Mouse (Mus musculus): ENCODE measurements at regions not wholly inside any gene's neighbourhood (a gene's known extent, or its start where the extent isn't known, plus 50 kb on each side); places are given as distances from the start of the nearest gene placed in this dataset.

DNA sequence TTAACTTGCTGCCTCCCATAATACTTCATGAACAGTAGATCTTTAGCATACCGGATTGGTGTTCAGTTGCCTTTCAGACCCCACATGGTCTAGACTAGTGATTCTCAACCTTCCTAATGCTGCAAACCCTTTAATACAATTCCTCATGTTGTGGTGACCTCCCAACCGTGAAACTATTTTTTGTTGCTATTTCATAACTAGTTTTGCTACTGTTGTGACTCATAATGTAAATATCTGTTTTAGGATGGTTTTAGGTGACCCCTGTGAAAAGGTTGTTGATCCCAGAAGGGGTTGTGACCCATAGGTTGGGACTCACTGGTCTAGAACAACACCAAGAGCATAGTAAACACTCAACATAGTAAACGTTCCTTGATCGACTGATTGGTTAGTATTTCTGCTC lies 304.1 kb downstream of the Slc4a3 start:
- H3K36me3 ChIP-seq (ENCODE audit: control insufficient read depth, insufficient read depth, low read length, poor library complexity, severe bottlenecking): no peaks in the 10 kb centered on the region
- TF ChIP-seq CTCF (IDR thresholded peaks at IDR 0.05; ENCODE audit: low read depth, low read length) (no peak), EP300 (IDR thresholded peaks at IDR 0.05; ENCODE audit: insufficient read depth, low read depth, low read length) (no peak), POLR2A (IDR thresholded peaks at IDR 0.05; ENCODE audit: insufficient read depth, low read length) (no peak)

DNA sequence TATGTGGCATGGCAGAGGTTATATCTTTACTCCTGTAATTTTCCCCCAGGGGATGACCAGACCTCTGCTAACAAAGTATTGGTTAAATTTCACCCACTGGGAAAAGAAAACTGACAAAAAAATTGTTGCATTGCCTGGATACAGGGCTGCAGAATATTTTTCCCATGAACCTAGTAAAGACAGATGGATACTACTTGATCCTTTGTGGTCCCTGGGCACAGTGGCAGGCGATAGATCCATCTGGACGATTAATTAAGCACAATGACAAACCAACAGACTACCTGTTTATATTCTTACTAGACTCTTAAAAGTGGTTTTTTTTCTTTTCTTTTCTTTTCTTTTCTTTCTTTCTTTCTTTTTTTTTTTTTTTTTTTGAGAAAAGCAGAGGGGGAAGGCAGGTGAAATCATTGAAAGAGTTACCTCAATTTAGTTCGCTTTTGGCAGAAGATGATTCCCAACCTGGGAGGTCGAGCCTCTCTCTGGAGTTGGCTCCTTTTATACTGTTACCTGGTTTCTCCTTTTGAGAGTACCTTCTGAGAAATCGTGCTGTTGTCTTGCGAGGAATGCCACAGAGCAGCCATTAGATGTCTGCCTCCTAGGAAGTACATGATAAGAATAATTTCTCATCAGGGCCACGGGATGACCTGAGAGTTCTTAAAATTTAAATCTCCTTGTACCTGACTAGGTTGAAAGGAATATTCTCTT lies 312.6 kb downstream of the Slc4a3 start:
- Histone ChIP-seq H3K9me3 (replicated peaks; ENCODE audit: control insufficient read depth, insufficient read depth, low read length, poor library complexity, severe bottlenecking) (peaks cover 1% of the 10 kb centered on the region; the same call in 1 of the 2 replicates), H3K4me1 (ENCODE audit: control insufficient read depth, insufficient read depth, low read length) (peaks cover 1% of the 10 kb centered on the region), H3K36me3 (ENCODE audit: control insufficient read depth, insufficient read depth, low read length, poor library complexity, severe bottlenecking) (no peaks in the 10 kb centered on the region), H3K9ac (ENCODE audit: low read depth, poor library complexity, severe bottlenecking) (no peak overlapping the region), H3K4me3 (ENCODE audit: low read depth, low read length) (no peak overlapping the region), H3K27me3 (ENCODE audit: control insufficient read depth, insufficient read depth, low read length, poor library complexity, severe bottlenecking) (no peaks in the 10 kb centered on the region), H3K27ac (ENCODE audit: insufficient read depth, low read length) (no peak overlapping the region)
- TF ChIP-seq EP300 (IDR thresholded peaks at IDR 0.05; ENCODE audit: insufficient read depth, low read depth, low read length) (no peak), CTCF (IDR thresholded peaks at IDR 0.05; ENCODE audit: low read depth, low read length) (no peak), POLR2A (IDR thresholded peaks at IDR 0.05; ENCODE audit: insufficient read depth, low read length) (no peak)

More for the DNA sequence above, 304.1 kb downstream of the Slc4a3 start:
- no peak overlapping the region for H3K27ac ChIP-seq (ENCODE audit: insufficient read depth, low read length)
- peaks cover 2% of the 10 kb centered on the region for H3K4me1 ChIP-seq (ENCODE audit: control insufficient read depth, insufficient read depth, low read length)
- no peak overlapping the region for H3K4me3 ChIP-seq (ENCODE audit: low read depth, low read length)
- H3K27me3 ChIP-seq (ENCODE audit: control insufficient read depth, insufficient read depth, low read length, poor library complexity, severe bottlenecking): no peaks in the 10 kb centered on the region
- H3K9me3 ChIP-seq (replicated peaks; ENCODE audit: control insufficient read depth, insufficient read depth, low read length, poor library complexity, severe bottlenecking): no peaks in the 10 kb centered on the region
- no peak overlapping the region for H3K9ac ChIP-seq (ENCODE audit: low read depth, poor library complexity, severe bottlenecking)

DNA sequence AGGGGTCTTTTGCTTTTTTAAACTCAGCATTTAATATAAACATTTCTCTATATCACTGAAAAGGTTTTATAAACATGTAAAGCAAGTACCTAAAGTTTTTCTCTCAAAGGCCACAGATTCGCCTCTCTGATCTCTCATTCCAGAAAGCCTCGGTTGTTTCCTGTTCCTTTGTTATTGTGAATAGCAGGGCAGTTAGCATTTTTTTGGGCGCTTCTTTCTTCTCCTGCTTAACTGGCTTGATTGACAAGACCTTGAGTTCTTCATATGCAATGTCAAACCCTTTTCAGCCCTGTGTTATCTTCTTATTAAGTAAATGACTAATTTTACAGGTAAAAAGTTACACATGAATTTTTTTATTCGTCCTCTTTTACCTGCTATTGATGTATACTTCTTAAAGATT lies 316.7 kb downstream of the Slc4a3 start:
- Histone ChIP-seq H3K9ac (ENCODE audit: low read depth, poor library complexity, severe bottlenecking) (no peak overlapping the region), H3K4me1 (ENCODE audit: control insufficient read depth, insufficient read depth, low read length) (peaks cover 1% of the 10 kb centered on the region), H3K9me3 (replicated peaks; ENCODE audit: control insufficient read depth, insufficient read depth, low read length, poor library complexity, severe bottlenecking) (peaks cover 7% of the 10 kb centered on the region; the same call in 1 of the 2 replicates), H3K36me3 (ENCODE audit: control insufficient read depth, insufficient read depth, low read length, poor library complexity, severe bottlenecking) (no peaks in the 10 kb centered on the region), H3K27ac (ENCODE audit: insufficient read depth, low read length) (no peak overlapping the region), H3K4me3 (ENCODE audit: low read depth, low read length) (no peak overlapping the region), H3K27me3 (ENCODE audit: control insufficient read depth, insufficient read depth, low read length, poor library complexity, severe bottlenecking) (no peaks in the 10 kb centered on the region)
- TF ChIP-seq CTCF (IDR thresholded peaks at IDR 0.05; ENCODE audit: low read depth, low read length) (no peak), EP300 (IDR thresholded peaks at IDR 0.05; ENCODE audit: insufficient read depth, low read depth, low read length) (no peak), POLR2A (IDR thresholded peaks at IDR 0.05; ENCODE audit: insufficient read depth, low read length) (no peak)

DNA sequence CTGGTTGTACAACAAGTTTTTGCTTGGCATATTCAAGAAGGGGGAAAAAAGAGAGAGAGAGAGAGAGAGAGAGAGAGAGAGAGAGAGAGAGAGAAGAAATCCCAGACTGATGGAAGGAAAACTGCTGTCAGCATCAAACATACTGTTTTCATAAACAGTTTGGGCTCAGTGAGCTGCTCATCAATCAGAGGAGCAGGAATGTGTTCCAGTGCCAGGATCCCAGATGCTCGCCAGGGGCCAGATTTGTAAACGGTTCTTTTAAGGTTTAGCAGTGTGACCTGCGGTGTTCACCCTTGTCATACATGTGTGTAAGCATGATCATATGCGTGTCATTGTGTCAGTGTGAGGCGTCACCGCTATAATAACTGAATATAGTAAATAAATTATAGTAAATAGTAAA lies 320.5 kb downstream of the Slc4a3 start:
- H3K9ac ChIP-seq (ENCODE audit: low read depth, poor library complexity, severe bottlenecking): no peak overlapping the region
- H3K4me3 ChIP-seq (ENCODE audit: low read depth, low read length): no peak overlapping the region
- H3K4me1 ChIP-seq (ENCODE audit: control insufficient read depth, insufficient read depth, low read length): peaks cover 1% of the 10 kb centered on the region
- H3K36me3 ChIP-seq (ENCODE audit: control insufficient read depth, insufficient read depth, low read length, poor library complexity, severe bottlenecking): no peaks in the 10 kb centered on the region
- H3K27ac ChIP-seq (ENCODE audit: insufficient read depth, low read length): no peak overlapping the region
- peaks cover 7% of the 10 kb centered on the region; the same call in 1 of the 2 replicates for H3K9me3 ChIP-seq (replicated peaks; ENCODE audit: control insufficient read depth, insufficient read depth, low read length, poor library complexity, severe bottlenecking)
- no peaks in the 10 kb centered on the region for H3K27me3 ChIP-seq (ENCODE audit: control insufficient read depth, insufficient read depth, low read length, poor library complexity, severe bottlenecking)
- TF ChIP-seq EP300 (IDR thresholded peaks at IDR 0.05; ENCODE audit: insufficient read depth, low read depth, low read length) (no peak), CTCF (IDR thresholded peaks at IDR 0.05; ENCODE audit: low read depth, low read length) (no peak), POLR2A (IDR thresholded peaks at IDR 0.05; ENCODE audit: insufficient read depth, low read length) (no peak)

DNA sequence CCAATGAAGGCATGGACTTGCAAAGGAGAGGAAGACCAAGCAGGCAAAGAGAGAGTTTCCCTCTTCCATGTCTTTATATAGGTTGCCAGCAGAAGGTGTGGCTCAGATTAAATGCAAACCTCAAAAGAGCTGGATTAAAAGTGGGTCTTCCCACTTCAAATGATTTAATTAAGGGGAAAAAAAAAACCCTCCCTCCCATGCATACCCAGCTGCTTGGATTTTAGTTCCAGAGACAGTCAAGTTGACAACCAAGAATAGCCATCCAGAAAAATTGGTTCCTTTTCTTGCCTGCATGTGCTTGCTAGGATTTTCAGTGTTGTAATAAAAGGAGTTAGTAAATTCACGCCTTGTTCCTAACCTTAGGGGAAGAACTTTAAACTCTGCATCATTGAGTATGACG lies 323.3 kb downstream of the Slc4a3 start:
- TF ChIP-seq POLR2A (IDR thresholded peaks at IDR 0.05; ENCODE audit: insufficient read depth, low read length): no peak
- no peak for TF ChIP-seq EP300 (IDR thresholded peaks at IDR 0.05; ENCODE audit: insufficient read depth, low read depth, low read length)
- H3K9me3 ChIP-seq (replicated peaks; ENCODE audit: control insufficient read depth, insufficient read depth, low read length, poor library complexity, severe bottlenecking): no peaks in the 10 kb centered on the region
- no peaks in the 10 kb centered on the region for H3K36me3 ChIP-seq (ENCODE audit: control insufficient read depth, insufficient read depth, low read length, poor library complexity, severe bottlenecking)
- no peaks in the 10 kb centered on the region for H3K27me3 ChIP-seq (ENCODE audit: control insufficient read depth, insufficient read depth, low read length, poor library complexity, severe bottlenecking)
- H3K4me1 ChIP-seq (ENCODE audit: control insufficient read depth, insufficient read depth, low read length): no peaks in the 10 kb centered on the region
- no peak overlapping the region for H3K4me3 ChIP-seq (ENCODE audit: low read depth, low read length)
- H3K9ac ChIP-seq (ENCODE audit: low read depth, poor library complexity, severe bottlenecking): no peak overlapping the region
- H3K27ac ChIP-seq (ENCODE audit: insufficient read depth, low read length): no peak overlapping the region

DNA sequence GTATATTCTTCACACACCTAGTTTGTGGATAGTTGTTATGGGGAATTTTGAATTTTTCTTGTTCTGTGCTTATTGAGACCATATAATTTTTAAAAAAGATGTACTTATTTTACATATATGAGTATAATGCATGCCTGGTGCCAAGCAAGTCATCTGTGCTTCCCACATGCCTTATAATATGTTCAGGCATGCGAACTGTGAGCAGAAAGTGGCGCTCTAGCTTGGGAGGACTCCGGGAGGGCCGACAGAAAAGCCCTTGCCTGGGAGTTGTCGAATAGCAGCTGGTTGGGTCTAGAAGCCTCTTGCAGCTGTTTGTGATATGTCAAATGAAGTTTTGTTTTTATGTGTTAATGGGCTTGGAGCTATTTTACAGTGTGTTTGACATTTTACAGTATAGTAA lies 323.8 kb downstream of the Slc4a3 start:
- Histone ChIP-seq H3K9me3 (replicated peaks; ENCODE audit: control insufficient read depth, insufficient read depth, low read length, poor library complexity, severe bottlenecking) (no peaks in the 10 kb centered on the region), H3K9ac (ENCODE audit: low read depth, poor library complexity, severe bottlenecking) (no peak overlapping the region), H3K4me1 (ENCODE audit: control insufficient read depth, insufficient read depth, low read length) (no peaks in the 10 kb centered on the region), H3K27ac (ENCODE audit: insufficient read depth, low read length) (no peak overlapping the region), H3K4me3 (ENCODE audit: low read depth, low read length) (no peak overlapping the region), H3K36me3 (ENCODE audit: control insufficient read depth, insufficient read depth, low read length, poor library complexity, severe bottlenecking) (no peaks in the 10 kb centered on the region), H3K27me3 (ENCODE audit: control insufficient read depth, insufficient read depth, low read length, poor library complexity, severe bottlenecking) (no peaks in the 10 kb centered on the region)
- TF ChIP-seq CTCF (IDR thresholded peaks at IDR 0.05; ENCODE audit: low read depth, low read length) (no peak), POLR2A (IDR thresholded peaks at IDR 0.05; ENCODE audit: insufficient read depth, low read length) (no peak), EP300 (IDR thresholded peaks at IDR 0.05; ENCODE audit: insufficient read depth, low read depth, low read length) (no peak)
